Mouse (Mus musculus): ENCODE results near the gene Hadh.

Hadh gene

DNA sequence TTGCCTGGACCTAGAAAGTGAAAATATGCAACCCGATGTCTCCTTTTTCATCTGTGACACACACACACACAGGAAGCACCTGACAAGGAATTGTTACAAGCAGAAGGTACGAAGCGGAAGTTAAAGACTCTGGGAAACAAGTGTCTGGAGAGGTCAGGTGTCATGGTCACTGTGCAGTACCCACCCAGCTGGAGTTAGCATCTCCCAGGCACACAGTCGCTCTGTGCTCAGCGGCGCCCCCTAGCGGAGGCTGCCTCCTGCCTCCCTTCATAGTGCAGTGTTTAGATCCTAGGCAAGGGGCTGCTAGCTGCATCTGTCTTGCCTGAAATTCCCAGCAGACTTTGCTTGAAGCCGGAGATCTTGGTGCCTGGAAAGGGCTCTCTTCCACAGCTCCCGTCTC, 57.1 kb downstream of the Hadh start:
- DNase-seq, result peak; percentile 80

DNA sequence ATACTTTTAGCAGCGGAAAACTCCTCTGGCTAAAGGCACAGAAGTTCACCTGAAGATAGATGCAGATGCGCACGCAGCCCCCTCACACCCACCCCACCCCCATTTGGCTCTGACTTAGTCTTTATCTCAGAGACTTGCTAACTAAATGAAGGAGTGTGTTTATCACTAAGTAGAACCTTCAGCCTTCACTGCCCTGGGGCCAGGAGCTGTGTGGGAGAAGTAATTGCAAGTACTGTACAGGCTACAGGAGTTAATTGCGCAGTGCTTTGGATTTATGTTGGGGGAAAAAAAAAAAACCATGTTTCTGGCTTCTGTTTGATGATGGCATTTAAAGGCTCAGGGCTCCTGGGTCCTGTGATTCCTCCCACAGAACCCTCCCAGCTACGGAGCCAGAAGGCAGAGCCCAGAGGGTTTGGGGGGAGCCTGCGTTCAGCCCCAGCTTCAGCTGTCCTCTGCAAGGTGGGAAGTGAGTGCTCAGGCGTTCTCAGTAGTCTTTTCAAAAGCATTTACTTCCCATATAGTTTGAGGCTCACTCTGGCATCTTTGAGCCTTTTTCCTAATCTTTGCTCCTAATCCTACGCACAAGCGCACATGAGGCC, 57.7 kb downstream of the Hadh start:
- no peak for DNase-seq

DNA sequence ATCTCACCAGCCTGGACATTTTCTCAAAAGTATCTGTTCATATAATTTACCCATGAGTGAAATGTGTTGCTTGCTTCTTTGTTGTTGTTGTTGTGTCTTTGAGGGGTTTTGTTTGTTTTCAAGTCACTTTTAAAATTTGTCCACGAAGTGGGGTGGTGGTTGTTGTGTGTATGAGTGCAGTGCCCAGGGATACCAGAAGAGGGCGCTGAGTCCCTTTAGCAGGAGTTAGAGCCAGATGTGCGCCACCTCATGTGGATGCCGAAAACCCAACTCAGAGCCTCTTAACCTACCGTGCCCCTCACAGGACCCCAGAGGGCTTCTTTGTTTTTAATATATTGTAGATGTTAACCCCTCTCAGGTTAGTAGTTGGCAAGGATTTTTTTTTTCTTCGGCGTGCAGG, 59.7 kb downstream of the Hadh start:
- DNase-seq, result peak; percentile 48

DNA sequence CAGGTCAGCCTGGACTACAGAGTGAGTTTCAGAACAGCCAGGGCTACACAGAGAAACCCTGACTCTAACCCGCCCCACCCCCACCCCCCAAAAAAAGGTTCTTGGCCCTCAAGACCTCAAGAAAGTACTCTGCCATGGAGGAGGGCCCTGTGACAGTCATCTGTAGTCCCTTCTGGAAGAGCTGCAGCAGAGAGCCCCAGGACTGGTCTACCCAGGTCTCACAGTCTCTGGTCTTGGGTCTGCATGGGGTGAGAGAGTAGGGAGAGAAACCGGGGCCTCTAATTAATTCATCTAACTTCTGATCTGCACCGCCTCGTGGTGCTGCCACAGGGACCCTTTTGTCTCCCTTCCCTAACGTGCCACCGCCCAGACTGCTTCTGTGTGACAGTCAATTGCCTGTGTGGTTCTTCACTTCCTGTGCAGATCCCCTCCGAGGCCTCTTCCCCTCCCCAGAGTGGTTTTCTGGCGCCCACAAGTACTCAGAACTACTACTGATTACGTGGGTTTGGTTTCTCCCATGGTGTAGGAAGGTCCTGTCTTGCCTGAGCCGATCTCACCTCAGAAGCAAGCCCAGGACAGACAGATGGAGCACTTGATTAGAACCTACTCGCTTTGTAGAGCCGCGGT, 63.5 kb downstream of the Hadh start:
- peak; percentile 85 for DNase-seq

DNA sequence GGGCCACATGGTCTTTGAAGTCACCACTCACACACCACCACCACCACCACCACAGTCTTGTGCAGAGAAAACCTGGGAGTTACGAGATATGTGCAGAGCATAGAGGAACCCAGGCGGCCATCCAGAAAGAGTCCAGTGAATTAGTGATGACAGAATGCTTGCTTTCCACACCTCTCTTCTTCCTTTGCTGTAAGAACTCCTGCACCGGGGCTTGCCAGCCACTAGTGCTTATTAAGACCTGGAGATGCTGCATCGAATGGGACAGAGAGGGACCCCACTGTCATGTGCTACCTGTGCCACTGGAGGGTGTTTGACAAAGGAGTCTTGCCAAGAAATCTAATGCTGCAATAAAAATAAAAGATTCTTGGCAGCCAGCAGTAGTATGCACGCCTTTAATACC, 64.1 kb downstream of the Hadh start:
- peak; percentile 47 for DNase-seq

DNA sequence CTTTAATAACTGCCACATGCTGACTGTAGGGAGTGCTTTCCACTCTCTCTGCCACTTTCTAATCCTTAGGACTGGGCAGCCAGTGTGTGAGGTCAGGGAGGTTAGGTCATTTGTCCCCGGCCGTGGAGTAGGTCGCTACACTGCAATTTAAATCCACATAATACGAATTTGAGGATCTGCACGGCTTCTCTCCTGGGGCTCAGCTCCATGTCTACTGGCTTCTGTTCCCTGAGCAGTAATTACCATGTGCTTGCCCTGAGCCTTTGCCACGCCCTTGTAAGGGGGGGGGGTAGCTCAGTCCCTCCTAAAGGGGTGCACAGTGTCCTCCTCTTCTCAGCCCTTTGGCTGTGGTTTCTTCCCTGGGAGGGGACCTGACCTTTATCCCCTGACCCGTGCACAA, 69.6 kb downstream of the Hadh start:
- no peak for DNase-seq

DNA sequence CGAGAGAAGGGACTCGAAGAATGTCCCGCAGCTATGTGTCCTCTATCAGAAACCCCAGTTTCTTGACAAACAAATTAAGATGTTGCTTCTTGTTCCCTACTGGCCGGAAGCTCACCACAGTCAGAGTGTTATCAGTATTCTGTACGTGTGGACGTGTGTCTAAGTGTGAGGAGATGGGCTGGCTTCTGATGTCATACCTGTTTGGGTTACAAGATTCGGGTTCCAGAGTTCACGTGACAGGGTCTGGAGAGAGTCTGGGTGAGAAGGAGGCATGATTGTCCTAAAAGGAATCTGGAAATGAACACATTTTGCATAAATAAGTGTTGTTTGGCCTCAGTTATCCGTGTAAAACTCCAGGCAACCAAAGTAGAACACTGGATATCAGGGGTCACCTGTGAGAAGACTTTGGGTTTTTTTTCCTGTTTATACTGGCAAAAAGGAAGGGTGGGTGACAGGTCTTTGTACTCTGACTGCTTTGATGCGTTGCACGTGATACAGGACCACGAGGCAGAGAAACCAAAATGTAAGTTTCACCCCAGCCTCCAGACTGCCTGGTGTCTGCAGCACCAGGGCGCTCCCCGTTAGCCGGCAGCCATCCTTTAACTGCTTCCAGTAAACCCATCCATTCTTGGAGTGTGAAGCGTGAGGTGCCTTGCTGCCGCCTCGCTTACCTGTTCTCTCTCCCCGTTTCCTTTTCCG, 72.2 kb downstream of the Hadh start:
- DNase-seq, result no peak

DNA sequence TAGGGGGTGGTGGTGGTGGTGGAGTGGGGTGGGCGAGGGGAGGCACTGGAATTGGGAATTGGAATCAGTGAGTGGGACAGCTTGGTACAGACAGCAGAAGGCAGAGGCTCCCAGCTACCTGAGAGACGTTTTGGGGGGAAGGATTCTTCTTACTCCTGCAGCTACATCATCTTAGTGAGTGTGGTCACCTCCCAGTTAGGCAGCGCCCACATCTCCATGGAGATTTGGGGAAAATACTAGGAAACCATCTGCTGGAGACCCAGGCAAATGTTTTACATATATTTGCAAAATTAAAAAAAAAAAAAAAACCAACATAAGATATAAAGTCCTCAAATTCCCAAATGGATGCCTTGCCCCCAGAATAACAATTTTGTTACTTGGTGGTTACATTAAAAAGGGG, 72.9 kb downstream of the Hadh start:
- DNase-seq, result no peak

DNA sequence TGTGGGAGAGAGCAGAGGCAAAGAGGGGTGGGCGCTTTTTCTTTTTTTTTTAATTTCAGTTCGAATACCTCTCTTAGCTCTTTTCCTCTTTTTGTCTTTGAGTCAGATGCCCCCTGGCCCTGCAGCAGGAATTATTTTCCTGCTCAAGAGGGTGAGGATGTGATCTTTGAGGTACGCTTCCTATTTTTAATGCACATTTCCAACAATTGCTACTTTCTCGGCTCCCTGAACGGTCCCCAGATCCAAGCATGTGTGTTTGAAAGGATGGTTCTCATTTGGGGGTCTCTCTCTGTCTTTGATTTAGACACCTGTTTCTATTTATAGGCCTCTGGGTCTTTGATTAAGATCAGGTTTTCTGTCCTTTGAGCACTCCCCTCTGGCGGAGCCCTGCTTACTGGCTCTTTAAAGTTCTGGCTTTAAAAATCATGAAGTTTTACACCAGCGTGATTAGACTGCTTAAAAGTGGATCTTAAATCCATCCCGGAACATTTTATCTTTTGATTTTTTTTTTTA, 75.3 kb downstream of the Hadh start:
- no peak for DNase-seq

DNA sequence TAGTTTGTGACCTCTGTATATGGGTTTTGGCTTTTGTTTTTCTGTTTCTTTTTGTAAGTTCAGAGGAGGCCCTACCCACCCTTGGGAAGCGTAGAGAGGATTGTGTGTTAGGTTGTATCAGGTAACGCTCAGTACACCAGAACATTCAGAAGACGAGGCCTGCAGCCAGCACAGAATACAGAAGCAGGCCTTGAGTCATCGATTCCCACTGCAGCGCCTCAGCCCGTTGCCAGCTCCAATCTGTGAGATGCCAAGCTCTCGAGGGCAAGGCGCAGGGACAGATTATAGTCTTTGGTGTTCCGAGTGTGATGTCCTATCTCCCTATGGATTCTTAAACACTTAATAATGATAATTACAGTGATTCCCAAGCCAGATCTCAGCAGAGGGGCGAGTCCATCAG, 75.9 kb downstream of the Hadh start:
- DNase-seq, result no peak

DNA sequence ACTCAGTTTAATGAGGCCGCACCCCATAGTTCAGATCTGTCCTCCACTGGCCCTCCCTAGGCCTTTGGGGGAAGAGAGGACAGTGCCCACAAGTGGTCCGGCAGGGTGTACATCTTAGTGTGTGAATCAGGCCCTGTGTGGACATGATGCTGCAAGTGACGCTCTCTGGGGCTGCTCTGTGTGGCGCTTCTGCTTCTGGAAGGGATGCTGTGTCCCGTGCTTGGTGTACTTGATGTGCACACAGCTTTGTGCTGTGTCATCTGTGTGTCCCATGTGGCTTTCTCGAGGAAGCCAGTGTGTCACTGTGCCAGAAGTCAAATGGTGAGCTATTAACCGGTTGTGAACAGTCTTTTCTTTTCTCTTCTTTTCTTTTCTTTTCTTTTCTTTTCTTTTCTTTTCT, 80.4 kb downstream of the Hadh start:
- no peak for DNase-seq

DNA sequence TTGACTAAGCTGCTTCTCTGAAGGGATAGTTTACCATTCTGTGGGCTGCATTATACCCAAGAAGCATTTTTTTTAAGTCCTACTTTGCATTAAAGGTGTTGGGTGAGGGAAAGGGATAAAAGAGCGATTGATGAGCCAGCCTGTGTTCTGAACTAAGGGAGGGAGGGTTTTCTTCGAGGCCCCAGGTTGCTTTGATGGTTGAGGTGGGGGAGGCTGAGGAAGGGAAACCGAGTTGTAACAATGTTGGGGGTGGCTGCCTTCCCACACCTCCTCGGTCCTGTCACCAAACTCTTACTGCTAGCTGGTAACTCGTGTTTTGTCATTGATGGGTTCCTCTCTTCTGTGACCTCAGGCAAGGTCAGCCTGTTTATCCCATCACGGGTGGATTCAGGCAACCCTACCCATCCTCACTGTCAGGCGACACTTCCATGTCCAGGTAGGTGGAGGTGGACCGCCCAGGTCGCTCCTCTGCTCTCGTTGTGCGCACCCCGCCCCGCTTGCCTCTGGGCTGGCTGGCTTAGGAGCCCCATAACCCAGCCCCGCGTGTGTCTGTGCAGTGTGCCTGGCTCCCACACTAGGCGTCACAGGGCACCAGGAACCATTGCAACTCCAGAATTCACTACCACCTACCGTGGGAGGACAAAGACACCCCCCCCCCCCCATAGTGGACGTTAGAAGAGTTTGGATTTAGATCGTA, 81.1 kb downstream of the Hadh start:
- DNase-seq, result no peak

DNA sequence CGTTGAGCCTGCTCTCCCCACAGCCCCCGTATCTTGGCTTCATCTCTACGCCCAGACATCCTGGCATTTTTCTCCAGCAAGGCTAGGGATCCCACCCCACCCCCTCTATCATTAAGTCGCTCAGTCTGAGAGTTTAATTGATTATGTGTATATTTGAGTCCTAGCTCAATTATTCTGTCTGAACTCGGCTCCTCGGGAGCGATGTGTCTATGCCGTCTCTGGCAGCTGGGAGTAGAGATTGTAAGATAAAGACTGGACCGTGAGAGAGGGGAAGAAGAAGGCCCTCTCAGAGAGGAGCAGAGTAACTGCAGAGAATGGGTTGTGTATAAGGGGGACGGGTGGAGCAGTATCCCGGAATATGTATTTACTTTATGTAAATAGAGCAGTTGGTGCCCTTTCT, 81.7 kb downstream of the Hadh start:
- no peak for DNase-seq

DNA sequence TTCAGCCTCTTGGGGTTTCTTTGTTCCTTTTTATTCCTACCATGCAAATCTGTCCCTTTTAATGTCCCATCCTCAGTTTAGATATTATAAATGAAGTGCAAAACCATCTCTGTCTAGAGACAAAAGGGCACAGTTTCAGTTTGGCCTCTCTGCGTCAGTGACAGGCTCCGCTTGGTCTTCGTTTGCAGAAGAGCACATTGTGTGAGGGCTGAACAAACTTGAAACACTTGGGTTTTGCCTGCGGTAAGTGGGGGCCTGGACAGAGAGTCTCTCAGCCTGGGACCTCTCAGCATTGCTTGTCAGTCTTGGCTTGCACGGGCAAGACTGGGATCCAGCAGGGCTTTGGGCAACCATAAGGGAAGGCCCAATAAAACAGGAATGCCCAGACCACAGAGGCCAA, 85.7 kb downstream of the Hadh start:
- DNase-seq, result no peak

Data from thymus, postnatal 25 days (tissue).